Mouse (Mus musculus) heart, postnatal 0 days (tissue): ENCODE measurements around the gene Arrdc1. TPM values are rescaled to one million over a fixed set of nuclear protein-coding genes. Genes with fewer than 3 reads are reported as not detected.
"Not testable (repeated sequence)": the region's sequence is repeated elsewhere in the genome, so short reads cannot be mapped to it uniquely, and the experiment has no call there.

Source experiments
- ATAC-seq: fragments of 200-750 bp; cut with Nextera tagmentation; 2 replicates; pipeline ENCODE4 v1.8.0; 2017; ENCODE audit warnings: low read depth, moderate number of reproducible peaks, moderate library complexity; ENCODE audit not compliant: insufficient read depth
- DNase-seq: peaks from one replicate; pipeline ENCODE4 v3.0.0-alpha.2; 2016; ENCODE audit warnings: low spot score
- H3K27ac ChIP-seq: fragments of 300-500 bp; sonication (generic); 2 replicates; pipeline ENCODE4 v1.5.1; 2014; ENCODE audit warnings: low read depth, mild to moderate bottlenecking
- H3K27me3 ChIP-seq: fragments of 300-500 bp; sonication (generic); 2 replicates; pipeline ENCODE4 v1.6.1; 2014; ENCODE audit warnings: low read length, mixed read lengths; ENCODE audit not compliant: control insufficient read depth, insufficient read depth
- H3K36me3 ChIP-seq: fragments of 300-500 bp; sonication (generic); replicated peaks from 2 replicates; pipeline ENCODE4 v1.6.1; 2014; ENCODE audit warnings: low read length, mixed read lengths; ENCODE audit not compliant: control insufficient read depth, insufficient read depth
- H3K4me1 ChIP-seq: fragments of 300-500 bp; sonication (generic); 2 replicates; pipeline ENCODE4 v1.6.1; 2014; ENCODE audit warnings: antibody characterized with exemption; ENCODE audit not compliant: control insufficient read depth, insufficient read depth
- H3K4me2 ChIP-seq: fragments of 300-500 bp; sonication (generic); 2 replicates; pipeline ENCODE4 v1.6.1; 2014; ENCODE audit warnings: low read depth, mild to moderate bottlenecking, low read length, moderate library complexity
- H3K4me3 ChIP-seq: fragments of 300-500 bp; sonication (generic); 2 replicates; pipeline ENCODE4 v1.5.1; 2014; ENCODE audit warnings: low read depth, low read length
- H3K9ac ChIP-seq: fragments of 300-500 bp; sonication (generic); replicated peaks from 2 replicates; pipeline ENCODE4 v1.6.1; 2014; ENCODE audit warnings: low read depth, low read length, mixed read lengths
- H3K9me3 ChIP-seq: fragments of 300-500 bp; sonication (generic); replicated peaks from 2 replicates; pipeline ENCODE4 v1.6.1; 2016; ENCODE audit warnings: low read length; ENCODE audit not compliant: control insufficient read depth
- CTCF ChIP-seq: IDR thresholded peaks from 2 replicates; pipeline ENCODE4 v1.5.1; 2016; ENCODE audit warnings: antibody characterized with exemption, control low read depth, low read depth
- EP300 ChIP-seq: IDR thresholded peaks from 2 replicates; pipeline ENCODE4 v1.6.1; 2016; ENCODE audit warnings: antibody characterized with exemption, low read depth
- WGBS: fragments of 180-500 bp; shearing (Covaris S2); extraction: QIAGEN DNeasy Blood & Tissue Kit; methylation state at CpG from one replicate; pipeline ENCODE4 v1.1.7; 2014; 5-methylcytosine and 5-hydroxymethylcytosine counted together
- polyA plus RNA-seq: library from polyadenylated mRNA; unstranded; fragments of >200 nt; fragmentation: Nextera tagmentation; extraction: Ambion mirVana; gene quantifications from 2 replicates; pipeline ENCODE4 v1.2.1, GENCODE M21; 2015
- total RNA-seq: library from RNA; depleted of rRNA; stranded (reverse); fragments of >200 nt; gene quantifications from 2 replicates; pipeline ENCODE4 v1.2.3, GENCODE M21; 2014; ENCODE audit warnings: low replicate concordance; rRNA removed

Arrdc1 gene
- 11.9 and 23.9 TPM in 2 replicates for total RNA-seq
- 10.2 and 12.2 TPM in 2 replicates for polyA plus RNA-seq

DNA sequence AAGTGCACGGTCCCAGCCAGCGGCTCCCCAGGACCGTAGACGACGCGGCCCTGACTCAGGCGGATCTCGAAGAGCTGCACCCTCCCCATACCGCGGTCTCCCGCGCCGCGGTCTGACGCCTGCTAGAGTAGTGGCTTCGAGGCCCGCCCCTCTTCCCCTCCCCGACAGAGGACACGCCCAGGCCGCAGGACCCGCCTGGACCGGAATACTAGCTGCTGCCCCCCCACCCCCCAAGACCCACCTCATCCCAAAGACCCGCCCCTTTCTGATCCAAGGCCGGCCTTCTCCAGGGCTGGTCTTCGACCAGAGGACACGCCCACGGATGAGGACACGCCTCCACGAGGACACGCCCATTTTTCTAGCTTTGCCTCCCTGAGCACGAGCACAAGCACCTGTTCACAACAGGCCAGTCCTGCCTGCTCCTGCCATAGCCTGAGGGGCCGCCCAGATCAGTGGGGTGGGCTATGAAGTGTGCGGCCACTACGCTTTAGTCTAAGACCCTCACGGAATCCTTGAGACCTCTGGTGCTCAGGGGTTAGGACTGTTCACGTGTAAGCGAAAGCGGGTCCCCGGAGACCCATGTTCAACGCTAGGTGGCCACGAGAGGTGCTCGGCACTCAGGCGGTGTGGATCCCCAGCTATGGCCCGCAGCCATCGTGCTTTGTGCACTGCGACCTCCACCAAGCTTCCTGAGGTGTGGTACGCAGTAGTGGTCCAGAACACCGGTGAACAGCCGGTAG, at the start of gene Arrdc1:
Gene Arrdc1, minus strand, starts transcription at position 196 of the 740 bp plus-strand sequence.
- no peaks in the 10 kb centered on the region for H3K27me3 ChIP-seq
- H3K4me1 ChIP-seq, result 0 out of 2 replicates have a peak, but pooled peaks cover 6% of the 10 kb centered on the region
- H3K27ac ChIP-seq, result 0 out of 2 replicates have a peak within 1 kb of the TSS, but pooled peaks have one; percentile 13
- WGBS, result under 1% methylated on average over 29 of the region's 49 CpGs
- H3K9me3 ChIP-seq, result no peaks in the 10 kb centered on the region
- peak within 1 kb of the TSS; percentile 67 for H3K4me3 ChIP-seq
- H3K9ac ChIP-seq, result peak within 1 kb of the TSS; percentile 68
- no peaks in the 10 kb centered on the region for H3K36me3 ChIP-seq
- TF ChIP-seq CTCF (peak; percentile 32), EP300 (no peak)
- ATAC-seq, result peak; percentile 95
- H3K4me2 ChIP-seq, result peak within 1 kb of the TSS; percentile 93
- peak; percentile 88 for DNase-seq

DNA sequence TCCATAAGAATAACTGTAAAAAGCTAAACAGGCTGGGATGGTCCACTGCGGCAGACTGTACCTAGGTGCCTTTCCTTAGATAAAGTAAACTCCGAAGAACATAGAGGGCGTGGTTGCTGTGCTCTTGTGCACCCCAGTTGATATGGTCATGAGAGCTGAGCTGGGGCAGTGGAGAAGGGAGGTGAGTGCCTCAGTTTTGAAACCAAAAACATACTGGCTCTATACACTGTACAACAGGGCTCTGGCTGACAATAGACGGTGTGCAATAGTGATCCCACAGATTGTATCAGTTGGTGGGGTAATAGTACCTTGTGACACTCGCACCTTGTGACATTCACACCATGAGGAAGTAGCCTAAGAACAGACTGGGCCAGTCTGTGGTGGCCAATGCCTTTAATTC, 41.9 kb upstream of the Arrdc1 start:
- H3K27me3 ChIP-seq, result no peaks in the 10 kb centered on the region
- H3K9ac ChIP-seq, result no peak overlapping the region
- 92% methylated on average over 5 of the region's 5 CpGs for WGBS
- no peak overlapping the region for H3K4me3 ChIP-seq
- ATAC-seq (no peak), DNase-seq (no peak)
- H3K4me1 ChIP-seq, result peaks cover 12% of the 10 kb centered on the region
- H3K36me3 ChIP-seq, result peaks cover 8% of the 10 kb centered on the region
- no peak overlapping the region for H3K4me2 ChIP-seq
- no peaks in the 10 kb centered on the region for H3K9me3 ChIP-seq
- H3K27ac ChIP-seq, result no peak overlapping the region
- TF ChIP-seq EP300 (no peak), CTCF (no peak)

- DNase-seq (peak; percentile 91), ATAC-seq (peak; percentile 78)
- H3K36me3 ChIP-seq, result peaks cover 16% of the 10 kb centered on the region
- TF ChIP-seq EP300 (0 out of 2 replicates have a peak, but pooled peaks have one; percentile 63), CTCF (no peak)
- under 1% methylated on average over 16 of the region's 16 CpGs for WGBS
- H3K27ac ChIP-seq, result peak within 1 kb of the TSS; percentile 94
- peak within 1 kb of the TSS; percentile 87 for H3K9ac ChIP-seq
- peak within 1 kb of the TSS; percentile 92 for H3K4me2 ChIP-seq
- H3K9me3 ChIP-seq, result no peaks in the 10 kb centered on the region
- peaks cover 12% of the 10 kb centered on the region for H3K4me1 ChIP-seq
- no peaks in the 10 kb centered on the region for H3K27me3 ChIP-seq
- peak within 1 kb of the TSS; percentile 87 for H3K4me3 ChIP-seq
These were observed 40.7 kb upstream of the Arrdc1 start, which contains the start of gene Pnpla7 for GRCm38 (mm10) chr2:24975704-24976297. Gene Pnpla7, plus strand, starts transcription at chr2:24976033.

DNA sequence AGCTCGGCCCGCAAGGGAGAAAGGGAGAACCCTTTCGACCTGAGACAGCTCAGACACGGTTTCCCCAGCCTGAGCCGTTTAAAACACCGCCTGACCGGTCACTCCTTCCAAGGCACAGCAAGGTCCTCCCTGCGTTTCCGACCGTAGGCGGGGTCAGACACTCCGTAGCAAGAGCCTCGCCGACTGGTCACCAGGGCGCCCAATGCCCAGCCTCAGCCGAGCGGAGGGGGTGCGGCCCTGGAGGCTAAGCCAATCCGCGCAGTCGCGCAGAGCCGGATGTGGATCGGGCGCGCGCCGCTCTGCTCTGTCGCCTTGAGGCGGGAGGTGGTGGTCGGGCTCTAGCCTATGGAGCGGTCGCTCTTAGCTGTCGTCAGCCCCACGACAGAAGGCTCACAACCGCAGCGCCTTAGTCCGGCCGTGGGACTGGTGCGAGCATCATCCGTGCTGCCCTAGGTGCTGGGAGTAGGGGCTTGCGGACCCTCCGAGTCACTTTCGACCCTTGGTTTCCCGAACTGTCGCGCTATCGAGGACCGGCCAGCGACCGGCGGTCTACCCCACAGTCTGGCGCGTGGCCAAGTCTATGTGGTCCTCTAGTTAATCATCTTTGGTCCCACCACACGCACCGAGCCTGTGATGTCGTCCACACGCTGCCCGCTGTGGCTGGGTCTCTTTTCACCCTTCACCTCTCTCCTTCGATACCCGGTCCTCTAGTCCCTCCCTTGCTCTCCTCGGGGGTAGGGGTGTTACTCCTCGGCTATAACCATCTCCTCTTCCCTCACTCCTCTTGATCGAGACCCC, 40.1 kb upstream of the Arrdc1 start, which contains the start of gene Mrpl41:
Gene Mrpl41, minus strand, starts transcription at position 193 of the 798 bp plus-strand sequence.
- H3K27me3 ChIP-seq, result no peaks in the 10 kb centered on the region
- H3K9me3 ChIP-seq, result no peaks in the 10 kb centered on the region
- ATAC-seq (peak; percentile 97), DNase-seq (peak; percentile 97)
- H3K9ac ChIP-seq, result peak within 1 kb of the TSS; percentile 87
- H3K27ac ChIP-seq, result peak within 1 kb of the TSS; percentile 94
- TF ChIP-seq CTCF (no peak), EP300 (0 out of 2 replicates have a peak, but pooled peaks have one; percentile 10)
- peak within 1 kb of the TSS; percentile 87 for H3K4me3 ChIP-seq
- peaks cover 12% of the 10 kb centered on the region for H3K4me1 ChIP-seq
- WGBS, result under 1% methylated on average over 64 of the region's 64 CpGs
- peaks cover 23% of the 10 kb centered on the region for H3K36me3 ChIP-seq
- peak within 1 kb of the TSS; percentile 92 for H3K4me2 ChIP-seq

DNA sequence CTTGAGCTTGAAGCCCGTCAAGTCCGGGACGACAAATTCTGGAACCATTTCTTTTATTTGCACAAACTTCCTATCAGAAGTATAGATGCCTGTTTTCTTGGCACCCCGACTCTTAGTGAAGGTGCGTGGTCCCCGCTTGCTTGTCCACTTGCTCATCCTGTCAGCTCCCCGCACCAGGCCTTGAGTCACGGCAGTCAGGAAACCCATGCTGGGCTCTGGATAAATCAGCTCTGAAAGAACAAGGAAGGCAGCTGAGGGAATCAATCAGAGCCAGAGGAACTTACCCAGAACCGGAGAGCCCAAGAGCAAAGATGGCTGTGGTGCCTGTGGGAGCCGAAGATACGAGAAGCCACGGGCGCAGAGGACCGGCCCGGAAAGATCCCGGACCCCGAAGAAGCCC, 39.4 kb upstream of the Arrdc1 start:
- 1% methylated on average over 17 of the region's 17 CpGs for WGBS
- peak overlapping the region; percentile 87 for H3K9ac ChIP-seq
- peak overlapping the region; percentile 92 for H3K4me2 ChIP-seq
- H3K36me3 ChIP-seq, result peaks cover 29% of the 10 kb centered on the region
- ATAC-seq, result peak; percentile 2; the same call in 1 of the 2 replicates
- H3K4me1 ChIP-seq, result peaks cover 12% of the 10 kb centered on the region
- H3K27me3 ChIP-seq, H3K9me3 ChIP-seq, DNase-seq: not testable (repeated sequence)
- H3K27ac ChIP-seq, result peak overlapping the region; percentile 89
- peak overlapping the region; percentile 87 for H3K4me3 ChIP-seq
